ENCODE assay signal across 8 mouse cellular contexts in the genomic region with DNA sequence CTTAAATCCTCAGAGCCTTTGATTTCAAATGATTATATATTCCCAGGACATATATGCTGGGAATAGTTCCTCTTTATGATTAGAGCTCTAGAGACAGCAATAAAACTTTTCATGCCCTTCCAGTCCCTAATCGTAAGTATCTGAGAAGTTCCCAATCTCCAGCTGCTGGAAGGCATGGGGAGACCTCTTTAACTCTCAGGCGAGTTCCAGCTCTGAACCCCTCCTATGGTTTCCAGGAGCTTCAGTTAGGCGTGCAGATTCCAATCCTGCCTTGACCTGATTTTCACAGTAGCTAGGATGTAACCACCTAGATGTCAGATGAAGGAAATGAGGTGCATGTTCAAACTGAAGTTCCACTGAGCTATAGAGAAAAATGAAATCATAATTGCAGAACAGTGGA. TPM values are rescaled to one million over a fixed set of nuclear protein-coding genes. Genes with fewer than 3 reads are reported as not detected.
A peak's percentile ranks its signal among the peaks of the same experiment; 100 is the strongest.
DNase-seq lines count a peak whose midpoint lies in the region; ATAC-seq and TF ChIP-seq lines count a peak whose summit lies in the region.

No protein-coding gene starts in this region.

- H3K4me2 ChIP-seq in embryonic facial prominence, embryonic 11.5 days (ENCODE audit: low read depth, low read length): peak overlapping the region; percentile 68
- peak overlapping the region; percentile 83 for H3K4me2 ChIP-seq in neural tube, embryonic 12.5 days (replicated peaks)

- no peak for TF ChIP-seq CTCF in liver, adult 2 months (IDR thresholded peaks at IDR 0.05; ENCODE audit: low read depth, low read length)

- H3K4me1 ChIP-seq in liver, adult 2 months (ENCODE audit: control insufficient read depth, insufficient read depth, low read length): peaks cover 7% of the 10 kb centered on the region
- no peaks in the 10 kb centered on the region for H3K4me1 ChIP-seq in embryonic facial prominence, embryonic 11.5 days (ENCODE audit: control insufficient read depth, insufficient read depth, low read length)
- no peaks in the 10 kb centered on the region for H3K4me1 ChIP-seq in neural tube, embryonic 12.5 days

- peak overlapping the region; percentile 92 for H3K4me3 ChIP-seq in liver, adult 2 months (ENCODE audit: insufficient read depth, low read depth, low read length)
- peak overlapping the region; percentile 72 for H3K4me3 ChIP-seq in embryonic facial prominence, embryonic 11.5 days (ENCODE audit: low read depth, low read length)
- H3K4me3 ChIP-seq in neural tube, embryonic 12.5 days: peak overlapping the region; percentile 64

- H3K36me3 ChIP-seq in liver, adult 2 months (ENCODE audit: control insufficient read depth, insufficient read depth, low read length): no peaks in the 10 kb centered on the region
- no peaks in the 10 kb centered on the region for H3K36me3 ChIP-seq in embryonic facial prominence, embryonic 11.5 days (replicated peaks; ENCODE audit: control insufficient read depth, insufficient read depth, low read depth, low read length)
- no peaks in the 10 kb centered on the region for H3K36me3 ChIP-seq in neural tube, embryonic 12.5 days

- under 1% methylated on average over 3 of the region's 3 CpGs for WGBS in liver, adult 2 months
- WGBS in embryonic facial prominence, embryonic 11.5 days: 11% methylated on average over 3 of the region's 3 CpGs
- 7% methylated on average over 3 of the region's 3 CpGs for WGBS in neural tube, embryonic 12.5 days

- peaks cover 11% of the 10 kb centered on the region; the same call in 1 of the 2 replicates for H3K79me2 ChIP-seq in liver, adult 2 months (ENCODE audit: control insufficient read depth, insufficient read depth, low read length)

- no peak for DNase-seq in liver, adult 2 months (ENCODE audit: extremely low read depth, low read depth, low spot score)
- no peak for DNase-seq in liver
- DNase-seq in embryonic facial prominence, embryonic 11.5 days (ENCODE audit: low spot score): no peak
- DNase-seq in induced T-regulatory cell, adult 2 months (ENCODE audit: low read depth): peak; percentile 66
- DNase-seq in right cerebral cortex, postnatal 10 days (ENCODE audit: low spot score in 2 of 2): no peak
- no peak for DNase-seq in cerebellum, postnatal 10 days
- no peak for DNase-seq in frontal cortex, adult 2 months (ENCODE audit: extremely low spot score in 1 of 2, low spot score in 1 of 2)

- H3K27me3 ChIP-seq in liver, adult 2 months (ENCODE audit: control insufficient read depth, insufficient read depth, low read length): no peaks in the 10 kb centered on the region
- H3K27me3 ChIP-seq in embryonic facial prominence, embryonic 11.5 days (ENCODE audit: control insufficient read depth, insufficient read depth, low read length): no peaks in the 10 kb centered on the region
- no peaks in the 10 kb centered on the region for H3K27me3 ChIP-seq in neural tube, embryonic 12.5 days (replicated peaks)

- no peak overlapping the region for H3K27ac ChIP-seq in liver, adult 2 months (replicated peaks; ENCODE audit: insufficient read depth, low read depth, low read length)
- H3K27ac ChIP-seq in embryonic facial prominence, embryonic 11.5 days (replicated peaks; ENCODE audit: low read depth, low read length): no peak overlapping the region
- no peak overlapping the region for H3K27ac ChIP-seq in neural tube, embryonic 12.5 days

- TF ChIP-seq POLR2A in liver, adult 2 months (IDR thresholded peaks at IDR 0.05; ENCODE audit: extremely low read depth, insufficient read depth, low read length): no peak

- H3K9ac ChIP-seq in liver, adult 2 months (ENCODE audit: low read depth, low read length): peak overlapping the region; percentile 51; the same call in 1 of the 2 replicates
- peak overlapping the region; percentile 82 for H3K9ac ChIP-seq in embryonic facial prominence, embryonic 11.5 days (replicated peaks; ENCODE audit: low read length)
- peak overlapping the region; percentile 78 for H3K9ac ChIP-seq in neural tube, embryonic 12.5 days

- ATAC-seq in embryonic facial prominence, embryonic 11.5 days (replicated peaks; ENCODE audit: insufficient number of reproducible peaks, low FRiP score, low TSS enrichment, low read depth): no peak
- ATAC-seq in neural tube, embryonic 12.5 days (ENCODE audit: low FRiP score, low read depth): no peak

- no peaks in the 10 kb centered on the region for H3K9me3 ChIP-seq in embryonic facial prominence, embryonic 11.5 days (replicated peaks; ENCODE audit: control insufficient read depth, low read length)
- H3K9me3 ChIP-seq in neural tube, embryonic 12.5 days: no peaks in the 10 kb centered on the region

RNA-seq across cellular contexts. Expression of a gene that starts 0.8 kb away (rescaled TPM):
- 16.8 and 18.6 TPM in 2 replicates for total RNA-seq in liver, adult 2 months (2014; rRNA removed)
- 7.1 and 9.0 TPM in 2 replicates for polyA plus RNA-seq in liver, adult 2 months (2012; rRNA removed)
- polyA plus RNA-seq in embryonic facial prominence, embryonic 11.5 days (2014; fragmentation: Nextera tagmentation; extraction: Ambion mirVana): 33.8 and 35.0 TPM in 2 replicates
- 26.7 and 28.9 TPM in 2 replicates for polyA plus RNA-seq in neural tube, embryonic 12.5 days (2016; fragmentation: Nextera tagmentation; extraction: Ambion mirVana)
- 19.4 and 22.7 TPM in 2 replicates for polyA plus RNA-seq in frontal cortex, adult 2 months (2012; rRNA removed)

RNA-seq across cellular contexts. Expression of a gene that starts 29.2 kb away (rescaled TPM):
- total RNA-seq in liver, adult 2 months (2014; rRNA removed): not detected in 2 replicates
- polyA plus RNA-seq in liver, adult 2 months (2012; rRNA removed): not detected in 2 replicates
- not detected in 2 replicates for polyA plus RNA-seq in embryonic facial prominence, embryonic 11.5 days (2014; fragmentation: Nextera tagmentation; extraction: Ambion mirVana)
- not detected in 2 replicates for polyA plus RNA-seq in neural tube, embryonic 12.5 days (2016; fragmentation: Nextera tagmentation; extraction: Ambion mirVana)
- polyA plus RNA-seq in frontal cortex, adult 2 months (2012; rRNA removed): not detected in 2 replicates
